Mouse (Mus musculus) urinary bladder, postnatal 14 days (tissue): ENCODE data around the gene Hs3st6.

Experiments
- DNase-seq: peaks from one replicate; pipeline ENCODE4 v3.0.0; 2021; ENCODE audit warnings: low spot score

The Hs3st6 gene

GRCm38 (mm10) chr17:24769146-24769545 is 16.4 kb downstream of the Hs3st6 start:
- no peak for DNase-seq

- DNase-seq = no peak
Measured at GRCm38 (mm10) chr17:24773241-24773640, 20.5 kb downstream of the Hs3st6 start.

- no peak for DNase-seq
Measured at GRCm38 (mm10) chr17:24775173-24775572, 22.4 kb downstream of the Hs3st6 start.

GRCm38 (mm10) chr17:24777073-24777472 is 24.3 kb downstream of the Hs3st6 start:
- DNase-seq = peak; percentile 13

GRCm38 (mm10) chr17:24780821-24781220 is 28.0 kb downstream of the Hs3st6 start:
- DNase-seq = no peak

- DNase-seq = no peak
Measured at GRCm38 (mm10) chr17:24792190-24792589, 39.4 kb downstream of the Hs3st6 start.

GRCm38 (mm10) chr17:24794791-24795190 is 42.0 kb downstream of the Hs3st6 start:
- no peak for DNase-seq

- DNase-seq = no peak
Measured at GRCm38 (mm10) chr17:24796969-24797368, 44.2 kb downstream of the Hs3st6 start.

- no peak for DNase-seq
Measured at GRCm38 (mm10) chr17:24798229-24798628, 45.4 kb downstream of the Hs3st6 start.

GRCm38 (mm10) chr17:24799476-24799875 is 46.7 kb downstream of the Hs3st6 start:
- DNase-seq = no peak

- DNase-seq = no peak
Measured at GRCm38 (mm10) chr17:24800524-24800923, 47.7 kb downstream of the Hs3st6 start.

- peak; percentile 67 for DNase-seq
Measured at GRCm38 (mm10) chr17:24803952-24804951, 51.5 kb downstream of the Hs3st6 start, which contains the start of gene Meiob. TSS of gene Meiob (plus strand) at chr17:24804289.
